Mouse (Mus musculus) hindbrain, postnatal 0 days (tissue): ENCODE data around the gene Medag. TPM values are rescaled to one million over a fixed set of nuclear protein-coding genes. Genes with fewer than 3 reads are reported as not detected.

Experiments
- ATAC-seq: fragments of 200-750 bp; cut with Nextera tagmentation; 2 replicates; pipeline ENCODE4 v1.8.0; 2017; ENCODE audit warnings: mild to moderate bottlenecking, moderate TSS enrichment, moderate library complexity
- DNase-seq: peaks from one replicate; pipeline ENCODE4 v3.0.0-alpha.2; 2015; ENCODE audit warnings: low spot score
- H3K27ac ChIP-seq: fragments of 300-500 bp; sonication (generic); 2 replicates; pipeline ENCODE4 v1.5.1; 2014; ENCODE audit warnings: mild to moderate bottlenecking
- H3K27me3 ChIP-seq: fragments of 300-500 bp; sonication (generic); 2 replicates; pipeline ENCODE4 v1.6.1; 2014; ENCODE audit warnings: low read length, mixed read lengths; ENCODE audit not compliant: insufficient read depth
- H3K36me3 ChIP-seq: fragments of 300-500 bp; sonication (generic); 2 replicates; pipeline ENCODE4 v1.6.1; 2014; ENCODE audit warnings: low read length, mixed read lengths; ENCODE audit not compliant: insufficient read depth
- H3K4me1 ChIP-seq: fragments of 300-500 bp; sonication (generic); 2 replicates; pipeline ENCODE4 v1.6.1; 2014; ENCODE audit warnings: antibody characterized with exemption, low read length, mixed read lengths; ENCODE audit not compliant: insufficient read depth
- H3K4me2 ChIP-seq: fragments of 300-500 bp; sonication (generic); 2 replicates; pipeline ENCODE4 v1.6.1; 2014; ENCODE audit warnings: low read depth, mild to moderate bottlenecking, low read length, moderate library complexity, mixed read lengths
- H3K4me3 ChIP-seq: fragments of 300-500 bp; sonication (generic); 2 replicates; pipeline ENCODE4 v1.5.1; 2014; ENCODE audit warnings: low read length
- H3K9ac ChIP-seq: fragments of 300-500 bp; sonication (generic); replicated peaks from 2 replicates; pipeline ENCODE4 v1.6.1; 2014; ENCODE audit warnings: mild to moderate bottlenecking, low read length, moderate library complexity, mixed read lengths
- H3K9me3 ChIP-seq: fragments of 300-500 bp; sonication (generic); 2 replicates; pipeline ENCODE4 v1.6.1; 2016; ENCODE audit warnings: low read length, mixed read lengths
- CTCF ChIP-seq: IDR thresholded peaks from 2 replicates; pipeline ENCODE4 v1.5.1; 2016; ENCODE audit warnings: antibody characterized with exemption, control low read depth, low read depth
- WGBS: fragments of 180-500 bp; shearing (Covaris S2); extraction: QIAGEN DNeasy Blood & Tissue Kit; methylation state at CpG from one replicate; pipeline ENCODE4 v1.1.7; 2014; 5-methylcytosine and 5-hydroxymethylcytosine counted together
- polyA plus RNA-seq: library from polyadenylated mRNA; unstranded; fragments of >200 nt; fragmentation: Nextera tagmentation; extraction: Ambion mirVana; gene quantifications from 2 replicates; pipeline ENCODE4 v1.2.1, GENCODE M21; 2015
- total RNA-seq: library from RNA; depleted of rRNA; stranded (reverse); fragments of >200 nt; gene quantifications from 2 replicates; pipeline ENCODE4 v1.2.3, GENCODE M21; 2014

Medag gene
- total and polyA plus RNA-seq, 2 experiments from 2014 or later, result 8.3 to 11.3 TPM

DNA sequence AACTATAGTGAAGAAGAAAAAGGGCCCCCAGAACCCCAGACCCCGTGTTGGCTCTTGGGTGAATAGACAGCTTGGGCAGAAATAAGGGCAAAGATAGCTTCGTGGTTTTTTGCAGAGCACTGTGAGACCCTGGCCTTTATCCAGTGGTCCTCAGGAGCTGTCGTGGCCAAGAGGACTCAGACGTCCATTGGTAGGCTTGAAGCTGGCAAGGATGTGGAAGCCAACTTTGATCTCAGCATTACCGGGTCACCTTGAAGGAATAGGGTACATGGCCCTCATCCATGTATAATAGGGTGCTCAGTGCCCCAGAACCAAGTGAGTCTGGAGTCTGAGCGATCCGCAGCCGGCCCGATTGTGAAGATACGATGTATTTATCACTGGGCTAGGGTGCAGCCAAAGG lies 1.1 kb downstream of the Medag start:
- DNase-seq (no peak), ATAC-seq (no peak)
- H3K9me3 ChIP-seq, result no peaks in the 10 kb centered on the region
- H3K36me3 ChIP-seq, result no peaks in the 10 kb centered on the region
- H3K4me1 ChIP-seq, result peaks cover 15% of the 10 kb centered on the region
- WGBS, result 71% methylated on average over 10 of the region's 10 CpGs
- H3K4me2 ChIP-seq, result peak overlapping the region; percentile 56
- no peak for TF ChIP-seq CTCF
- no peaks in the 10 kb centered on the region for H3K27me3 ChIP-seq
- H3K27ac ChIP-seq, result peak overlapping the region; percentile 82; the same call in 1 of the 2 replicates
- H3K4me3 ChIP-seq, result peak overlapping the region; percentile 29
- no peak overlapping the region; the same call in 1 of the 2 replicates for H3K9ac ChIP-seq

DNA sequence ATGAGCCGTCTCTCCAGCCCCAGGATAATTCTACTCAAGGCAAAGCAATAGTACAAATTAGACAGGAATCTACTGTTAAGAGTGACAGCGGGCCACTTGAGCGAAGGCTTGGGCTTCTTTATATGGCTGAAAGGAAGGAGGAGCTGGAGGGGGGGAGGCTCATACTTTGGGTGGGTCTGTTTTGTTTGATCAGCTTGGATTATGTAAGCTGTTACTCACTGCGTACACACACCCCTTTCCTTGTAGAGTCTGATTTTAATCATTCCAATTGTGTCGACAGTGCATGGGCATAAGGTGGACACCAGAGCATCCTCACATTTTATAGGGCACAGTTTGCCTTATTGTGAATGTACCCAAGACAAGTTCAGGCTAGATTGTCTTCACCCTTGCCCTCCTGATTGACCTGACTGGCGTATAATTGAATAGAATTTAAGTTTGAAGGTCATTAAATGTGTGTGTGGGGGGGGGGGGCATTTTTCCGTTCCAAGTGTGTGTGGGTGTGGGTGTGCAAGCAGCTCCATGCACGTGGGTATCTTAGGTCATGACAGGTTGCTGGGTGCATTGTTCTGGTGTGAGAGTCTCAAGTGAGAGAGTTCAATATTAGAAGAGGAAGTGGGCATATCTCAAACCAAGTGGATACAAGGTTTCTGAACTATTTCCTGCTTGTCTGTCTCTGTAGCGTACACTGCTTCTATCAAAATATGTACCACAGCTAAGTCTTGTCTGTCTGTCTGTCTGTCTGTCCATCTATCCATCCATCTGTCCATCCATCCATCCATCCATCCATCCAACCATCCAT lies 3.0 kb downstream of the Medag start:
- TF ChIP-seq CTCF, result no peak
- no peak overlapping the region for H3K27ac ChIP-seq

DNA sequence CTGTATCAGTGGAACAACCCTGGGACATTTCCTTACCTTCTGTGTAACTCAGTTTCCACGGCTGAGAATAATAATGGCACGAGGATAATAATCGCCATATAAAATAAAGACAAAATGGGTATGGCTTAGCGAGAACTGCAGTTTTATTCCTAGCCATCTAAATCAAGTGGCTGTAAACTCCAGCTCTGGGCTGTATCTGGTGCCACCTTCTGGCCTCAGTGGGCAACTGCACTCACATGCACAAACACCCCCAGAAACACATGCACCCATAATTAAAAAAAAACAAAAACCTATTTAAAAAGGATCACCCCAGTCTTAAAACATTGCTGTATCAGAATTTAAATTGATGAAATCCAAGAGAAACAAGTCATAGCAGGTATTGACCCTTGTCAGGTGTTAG lies 5.8 kb downstream of the Medag start:
- no peaks in the 10 kb centered on the region for H3K9me3 ChIP-seq
- WGBS, result 93% methylated on average over 4 of the region's 4 CpGs
- peaks cover 7% of the 10 kb centered on the region for H3K4me1 ChIP-seq
- ATAC-seq, result no peak
- H3K9ac ChIP-seq, result no peak overlapping the region
- no peak overlapping the region for H3K4me3 ChIP-seq
- DNase-seq, result no peak
- no peak overlapping the region for H3K4me2 ChIP-seq
- no peaks in the 10 kb centered on the region for H3K27me3 ChIP-seq
- no peak overlapping the region for H3K27ac ChIP-seq
- TF ChIP-seq CTCF, result peak; percentile 59
- no peaks in the 10 kb centered on the region for H3K36me3 ChIP-seq

More for the DNA sequence above, 3.0 kb downstream of the Medag start:
- Histone ChIP-seq H3K4me1 (peaks cover 15% of the 10 kb centered on the region), H3K4me3 (no peak overlapping the region), H3K9me3 (no peaks in the 10 kb centered on the region), H3K4me2 (peak overlapping the region; percentile 56), H3K9ac (no peak overlapping the region), H3K27me3 (no peaks in the 10 kb centered on the region), H3K36me3 (no peaks in the 10 kb centered on the region)
- DNase-seq (no peak), ATAC-seq (no peak)
- 84% methylated on average over 9 of the region's 9 CpGs for WGBS

DNA sequence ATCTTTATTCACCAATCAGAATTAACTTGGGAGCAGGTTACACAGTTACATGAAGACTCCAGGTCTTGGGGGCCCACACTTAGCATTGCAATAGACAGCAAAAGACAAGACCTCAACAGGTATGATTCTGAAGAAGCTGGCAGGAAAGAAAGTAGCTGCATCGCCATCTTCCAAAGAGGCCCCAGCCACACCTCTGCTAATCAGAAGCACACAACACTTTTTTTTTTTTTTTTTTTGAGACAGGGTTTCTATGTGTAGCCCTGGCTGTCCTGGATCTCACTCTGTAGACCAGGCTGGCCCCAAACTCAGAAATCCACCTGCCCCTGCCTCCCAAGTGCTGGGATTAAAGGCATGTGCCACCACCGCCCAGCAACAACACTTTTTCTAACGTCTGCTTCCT lies 15.0 kb downstream of the Medag start:
- Histone ChIP-seq H3K4me2 (no peak overlapping the region), H3K4me3 (no peak overlapping the region), H3K9ac (no peak overlapping the region), H3K27ac (no peak overlapping the region), H3K27me3 (no peaks in the 10 kb centered on the region), H3K36me3 (no peaks in the 10 kb centered on the region), H3K4me1 (peaks cover 13% of the 10 kb centered on the region), H3K9me3 (no peaks in the 10 kb centered on the region)
- WGBS, result 96% methylated on average over 3 of the region's 3 CpGs
- ATAC-seq, result no peak
- no peak for TF ChIP-seq CTCF
- DNase-seq, result no peak

DNA sequence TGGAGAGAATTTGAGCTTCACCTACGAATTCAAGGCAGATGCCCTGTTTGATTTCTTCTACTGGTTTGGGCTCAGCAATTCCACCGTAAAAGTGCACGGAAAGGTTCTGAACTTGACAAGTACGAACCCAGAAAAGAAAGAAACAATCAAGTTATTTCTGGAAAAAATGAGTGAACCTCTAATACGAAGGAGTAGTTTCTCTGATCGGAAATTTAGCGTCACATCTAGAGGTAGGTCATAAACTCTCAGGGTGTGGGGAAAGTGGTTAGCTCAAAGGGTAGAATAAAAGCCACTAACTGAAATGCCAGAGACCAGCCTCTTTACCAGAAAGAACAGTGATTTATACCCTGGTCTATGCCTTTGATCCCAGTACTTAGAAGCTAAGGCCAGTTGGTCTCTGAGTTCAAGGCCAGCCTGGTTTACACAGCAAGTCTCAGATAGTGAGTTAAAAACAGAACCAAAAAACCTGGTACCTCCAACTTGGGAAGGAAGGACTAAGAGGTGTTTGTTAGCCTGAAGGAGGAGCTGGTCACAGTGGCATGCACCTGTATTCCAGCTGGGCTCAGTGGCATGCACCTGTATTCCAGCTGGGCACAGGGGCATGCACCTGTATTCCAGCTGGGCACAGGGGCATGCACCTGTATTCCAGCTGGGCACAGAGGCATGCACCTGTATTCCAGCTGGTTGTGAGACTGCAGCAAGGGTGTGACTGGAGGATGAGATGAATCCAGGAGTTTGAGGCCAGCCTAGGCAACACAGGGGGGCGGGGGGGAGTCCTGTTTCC lies 15.9 kb downstream of the Medag start:
- Histone ChIP-seq H3K36me3 (no peaks in the 10 kb centered on the region), H3K9ac (no peak overlapping the region), H3K4me3 (no peak overlapping the region), H3K4me1 (peaks cover 13% of the 10 kb centered on the region), H3K27ac (peak overlapping the region; percentile 60; the same call in 1 of the 2 replicates), H3K4me2 (no peak overlapping the region), H3K9me3 (no peaks in the 10 kb centered on the region), H3K27me3 (no peaks in the 10 kb centered on the region)
- TF ChIP-seq CTCF, result no peak
- DNase-seq, result no peak
- no peak for ATAC-seq
- WGBS, result 95% methylated on average over 8 of the region's 8 CpGs

DNA sequence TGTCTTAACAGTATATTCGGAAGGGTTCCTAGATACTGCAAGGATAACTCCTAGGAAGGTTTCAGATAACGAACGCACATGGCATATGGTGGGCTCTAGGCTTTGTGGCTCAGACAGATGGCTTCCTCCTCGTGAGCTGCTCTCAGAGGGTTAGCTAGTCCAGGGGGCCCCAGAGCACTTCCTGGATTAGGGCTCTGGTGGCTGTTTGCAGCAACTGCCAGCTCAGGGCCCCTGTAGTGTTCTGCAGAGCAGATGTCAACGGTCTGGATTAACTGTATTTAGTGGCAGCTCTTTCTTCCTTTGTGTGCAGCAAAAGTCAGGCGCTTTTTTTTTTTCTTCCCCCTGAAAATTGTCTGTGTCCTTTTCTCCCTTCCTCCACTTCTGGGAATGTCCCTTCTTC lies 16.8 kb downstream of the Medag start:
- no peaks in the 10 kb centered on the region for H3K27me3 ChIP-seq
- no peak overlapping the region for H3K4me2 ChIP-seq
- H3K9ac ChIP-seq, result no peak overlapping the region; the same call in 1 of the 2 replicates
- DNase-seq, result peak; percentile 66
- no peaks in the 10 kb centered on the region for H3K36me3 ChIP-seq
- H3K4me1 ChIP-seq, result peaks cover 13% of the 10 kb centered on the region
- peak; percentile 41 for TF ChIP-seq CTCF
- H3K9me3 ChIP-seq, result no peaks in the 10 kb centered on the region
- WGBS, result 12% methylated on average over 6 of the region's 6 CpGs
- H3K27ac ChIP-seq, result peak overlapping the region; percentile 60
- no peak overlapping the region for H3K4me3 ChIP-seq
- ATAC-seq, result peak; percentile 82
